35 mouse cellular contexts compared by ENCODE assay signal in genomic region chr1:184030070-184030802, GRCm38 (mm10). TPM values are rescaled to one million over a fixed set of nuclear protein-coding genes. Genes with fewer than 3 reads are reported as not detected.
"Had no signal": no experiment of that assay in that cellular context is flagged by ENCODE, and none has a peak within 500 bp of the region (broad histone marks: within the 10 kb centered on the region; RNA-seq: fewer than 3 reads in every experiment).

No protein-coding gene starts in this region.

- H3K36me3 ChIP-seq: heart, embryonic 10.5 days; heart, embryonic 12.5 days; heart, embryonic 13.5 days; heart, embryonic 15.5 days; hindbrain, embryonic 10.5 days; hindbrain, embryonic 12.5 days; hindbrain, embryonic 13.5 days; hindbrain, embryonic 15.5 days; intestine, embryonic 15.5 days; kidney, embryonic 15.5 days had no signal

- DNase-seq: heart, postnatal 14 days; heart, postnatal 36 days; heart, postnatal 4 days; kidney, adult 11 months; kidney, adult 18-20 months; kidney, adult 2 months; kidney, adult 8-10 months; kidney, adult 9 months; kidney, postnatal 10 days; kidney, postnatal 14 days; kidney, postnatal 25 days; kidney, postnatal 36 days; kidney, postnatal 4 days; layer of hippocampus, adult 9-11 months; layer of hippocampus, postnatal 36 days had no signal

- H3K4me2 ChIP-seq: heart, embryonic 11.5 days; heart, embryonic 12.5 days; heart, embryonic 13.5 days; heart, embryonic 15.5 days; hindbrain, embryonic 12.5 days; hindbrain, embryonic 13.5 days; hindbrain, embryonic 14.5 days; hindbrain, embryonic 15.5 days; intestine, embryonic 15.5 days; kidney, embryonic 15.5 days had no signal

- ATAC-seq: hindbrain, postnatal 0 days; inflammation-experienced regulatory T-cells, adult 6 months; intestine, embryonic 15.5 days; intestine, embryonic 16.5 days; intestine, postnatal 0 days had no signal

- H3K27me3 ChIP-seq: heart, embryonic 12.5 days; heart, embryonic 13.5 days; heart, embryonic 15.5 days; hindbrain, embryonic 12.5 days; hindbrain, embryonic 13.5 days; intestine, embryonic 15.5 days had no signal

- H3K9ac ChIP-seq: heart, embryonic 12.5 days; heart, embryonic 13.5 days; heart, embryonic 15.5 days; hindbrain, embryonic 12.5 days; hindbrain, embryonic 13.5 days; hindbrain, embryonic 14.5 days; hindbrain, embryonic 15.5 days; intestine, embryonic 15.5 days; kidney, embryonic 15.5 days had no signal

- H3K4me3 ChIP-seq: heart, embryonic 10.5 days; heart, embryonic 12.5 days; heart, embryonic 13.5 days; heart, embryonic 15.5 days; hindbrain, embryonic 10.5 days; hindbrain, embryonic 12.5 days; hindbrain, embryonic 13.5 days; hindbrain, embryonic 15.5 days; intestine, embryonic 15.5 days; kidney, embryonic 15.5 days; layer of hippocampus, adult 2 months; left cerebral cortex, adult 2 months had no signal

- H3K9me3 ChIP-seq: heart, embryonic 10.5 days; heart, embryonic 12.5 days; heart, embryonic 13.5 days; heart, embryonic 15.5 days; hindbrain, embryonic 10.5 days; hindbrain, embryonic 12.5 days; hindbrain, embryonic 13.5 days; hindbrain, embryonic 15.5 days; intestine, embryonic 15.5 days; kidney, embryonic 15.5 days had no signal

- H3K27ac ChIP-seq: heart, embryonic 10.5 days; heart, embryonic 13.5 days; heart, embryonic 15.5 days; hindbrain, embryonic 10.5 days; hindbrain, embryonic 12.5 days; hindbrain, embryonic 13.5 days; hindbrain, embryonic 14.5 days; hindbrain, embryonic 15.5 days; hindbrain, postnatal 0 days; intestine, embryonic 15.5 days; kidney, embryonic 15.5 days; kidney, postnatal 0 days; layer of hippocampus, adult 2 months; left cerebral cortex, adult 2 months had no signal

RNA-seq across cellular contexts. Expression of gene 1700056E22Rik, which starts 3.9 kb away (rescaled TPM):
- total RNA-seq: layer of hippocampus, adult 18-20 months; layer of hippocampus, adult 2 months; layer of hippocampus, postnatal 36 days; left cerebral cortex, adult 2 months had no signal
